Mouse (Mus musculus): ENCODE data around the gene Tacr2. TPM values are rescaled to one million over a fixed set of nuclear protein-coding genes. Genes with fewer than 3 reads are reported as not detected.
A peak's percentile ranks its signal among the peaks of the same experiment; 100 is the strongest.

Gene Tacr2
- polyA plus RNA-seq, 1 experiment from 2014 or later = 0.05 TPM

- Histone ChIP-seq H3K4me1 (ENCODE audit: control insufficient read depth, insufficient read depth, low read length) (peaks cover 11% of the 10 kb centered on the region), H3K36me3 (ENCODE audit: control insufficient read depth, insufficient read depth) (peaks cover 35% of the 10 kb centered on the region), H3K9ac (ENCODE audit: low read length) (no peak overlapping the region), H3K4me3 (ENCODE audit: low read length) (no peak overlapping the region), H3K27ac (ENCODE audit: low read length) (no peak overlapping the region), H3K4me2 (ENCODE audit: low read depth, low read length) (no peak overlapping the region), H3K9me3 (replicated peaks; ENCODE audit: control insufficient read depth, low read length) (no peaks in the 10 kb centered on the region), H3K27me3 (ENCODE audit: control insufficient read depth, insufficient read depth, low read length) (no peaks in the 10 kb centered on the region)
- ATAC-seq (replicated peaks; ENCODE audit: extremely low read depth, insufficient read depth, low FRiP score) = no peak
- WGBS = 83% methylated on average over 6 of the region's 6 CpGs
Measured at GRCm38 (mm10) chr10:62305090-62305489, 52.9 kb downstream of the Tacr2 start.

GRCm38 (mm10) chr10:62306483-62306882 lies 54.2 kb downstream of the Tacr2 start:
- Histone ChIP-seq H3K27me3 (ENCODE audit: control insufficient read depth, insufficient read depth, low read length) (no peaks in the 10 kb centered on the region), H3K27ac (ENCODE audit: low read length) (peak overlapping the region; percentile 64; the same call in 1 of the 2 replicates), H3K4me2 (ENCODE audit: low read depth, low read length) (no peak overlapping the region), H3K4me1 (ENCODE audit: control insufficient read depth, insufficient read depth, low read length) (peaks cover 8% of the 10 kb centered on the region), H3K9me3 (replicated peaks; ENCODE audit: control insufficient read depth, low read length) (no peaks in the 10 kb centered on the region), H3K4me3 (ENCODE audit: low read length) (no peak overlapping the region), H3K9ac (ENCODE audit: low read length) (no peak overlapping the region), H3K36me3 (ENCODE audit: control insufficient read depth, insufficient read depth) (peaks cover 35% of the 10 kb centered on the region)
- peak; percentile 33; the same call in 1 of the 2 replicates for ATAC-seq (replicated peaks; ENCODE audit: extremely low read depth, insufficient read depth, low FRiP score)
- WGBS = 38% methylated on average over 3 of the region's 3 CpGs

- Histone ChIP-seq H3K4me1 (ENCODE audit: control insufficient read depth, insufficient read depth, low read length) (peaks cover 18% of the 10 kb centered on the region), H3K9ac (ENCODE audit: low read length) (no peak overlapping the region), H3K9me3 (replicated peaks; ENCODE audit: control insufficient read depth, low read length) (no peaks in the 10 kb centered on the region), H3K27me3 (ENCODE audit: control insufficient read depth, insufficient read depth, low read length) (no peaks in the 10 kb centered on the region), H3K36me3 (ENCODE audit: control insufficient read depth, insufficient read depth) (peaks cover 27% of the 10 kb centered on the region), H3K4me3 (ENCODE audit: low read length) (no peak overlapping the region), H3K27ac (ENCODE audit: low read length) (no peak overlapping the region), H3K4me2 (ENCODE audit: low read depth, low read length) (no peak overlapping the region)
- no peak for ATAC-seq (replicated peaks; ENCODE audit: extremely low read depth, insufficient read depth, low FRiP score)
- 89% methylated on average over 11 of the region's 11 CpGs for WGBS
Measured at GRCm38 (mm10) chr10:62308896-62309491, 56.8 kb downstream of the Tacr2 start.

- peaks cover 28% of the 10 kb centered on the region for H3K36me3 ChIP-seq (ENCODE audit: control insufficient read depth, insufficient read depth)
- no peak overlapping the region for H3K27ac ChIP-seq (ENCODE audit: low read length)
- no peak overlapping the region for H3K4me2 ChIP-seq (ENCODE audit: low read depth, low read length)
- 86% methylated on average over 5 of the region's 5 CpGs for WGBS
- H3K4me1 ChIP-seq (ENCODE audit: control insufficient read depth, insufficient read depth, low read length) = peaks cover 24% of the 10 kb centered on the region
- H3K27me3 ChIP-seq (ENCODE audit: control insufficient read depth, insufficient read depth, low read length) = no peaks in the 10 kb centered on the region
- H3K9me3 ChIP-seq (replicated peaks; ENCODE audit: control insufficient read depth, low read length) = no peaks in the 10 kb centered on the region
- H3K4me3 ChIP-seq (ENCODE audit: low read length) = no peak overlapping the region
- ATAC-seq (replicated peaks; ENCODE audit: extremely low read depth, insufficient read depth, low FRiP score) = no peak
- no peak overlapping the region for H3K9ac ChIP-seq (ENCODE audit: low read length)
Measured at GRCm38 (mm10) chr10:62309593-62309992, 57.4 kb downstream of the Tacr2 start.

- no peaks in the 10 kb centered on the region for H3K27me3 ChIP-seq (ENCODE audit: control insufficient read depth, insufficient read depth, low read length)
- H3K9ac ChIP-seq (ENCODE audit: low read length) = no peak overlapping the region
- WGBS = 62% methylated on average over 10 of the region's 10 CpGs
- no peak for ATAC-seq (replicated peaks; ENCODE audit: extremely low read depth, insufficient read depth, low FRiP score)
- H3K4me2 ChIP-seq (ENCODE audit: low read depth, low read length) = no peak overlapping the region
- peaks cover 33% of the 10 kb centered on the region for H3K36me3 ChIP-seq (ENCODE audit: control insufficient read depth, insufficient read depth)
- H3K4me1 ChIP-seq (ENCODE audit: control insufficient read depth, insufficient read depth, low read length) = peaks cover 24% of the 10 kb centered on the region
- H3K4me3 ChIP-seq (ENCODE audit: low read length) = no peak overlapping the region
- H3K27ac ChIP-seq (ENCODE audit: low read length) = peak overlapping the region; percentile 24; the same call in 1 of the 2 replicates
- no peaks in the 10 kb centered on the region for H3K9me3 ChIP-seq (replicated peaks; ENCODE audit: control insufficient read depth, low read length)
Measured at GRCm38 (mm10) chr10:62310259-62311039, 58.2 kb downstream of the Tacr2 start.

- peaks cover 28% of the 10 kb centered on the region for H3K4me1 ChIP-seq (ENCODE audit: control insufficient read depth, insufficient read depth, low read length)
- WGBS = 57% methylated on average over 6 of the region's 6 CpGs
- H3K4me3 ChIP-seq (ENCODE audit: low read length) = no peak overlapping the region
- H3K27ac ChIP-seq (ENCODE audit: low read length) = peak overlapping the region; percentile 34; the same call in 1 of the 2 replicates
- peaks cover 33% of the 10 kb centered on the region for H3K36me3 ChIP-seq (ENCODE audit: control insufficient read depth, insufficient read depth)
- ATAC-seq (replicated peaks; ENCODE audit: extremely low read depth, insufficient read depth, low FRiP score) = peak; percentile 26; the same call in 1 of the 2 replicates
- H3K4me2 ChIP-seq (ENCODE audit: low read depth, low read length) = no peak overlapping the region
- H3K9ac ChIP-seq (ENCODE audit: low read length) = no peak overlapping the region
- no peaks in the 10 kb centered on the region for H3K27me3 ChIP-seq (ENCODE audit: control insufficient read depth, insufficient read depth, low read length)
- no peaks in the 10 kb centered on the region for H3K9me3 ChIP-seq (replicated peaks; ENCODE audit: control insufficient read depth, low read length)
Measured at GRCm38 (mm10) chr10:62311464-62311863, 59.2 kb downstream of the Tacr2 start.

GRCm38 (mm10) chr10:62313140-62313539 lies 60.9 kb downstream of the Tacr2 start:
- Histone ChIP-seq H3K9ac (ENCODE audit: low read length) (no peak overlapping the region), H3K27ac (ENCODE audit: low read length) (no peak overlapping the region), H3K36me3 (ENCODE audit: control insufficient read depth, insufficient read depth) (peaks cover 26% of the 10 kb centered on the region), H3K9me3 (replicated peaks; ENCODE audit: control insufficient read depth, low read length) (no peaks in the 10 kb centered on the region), H3K4me2 (ENCODE audit: low read depth, low read length) (no peak overlapping the region), H3K27me3 (ENCODE audit: control insufficient read depth, insufficient read depth, low read length) (no peaks in the 10 kb centered on the region), H3K4me3 (ENCODE audit: low read length) (no peak overlapping the region), H3K4me1 (ENCODE audit: control insufficient read depth, insufficient read depth, low read length) (peaks cover 40% of the 10 kb centered on the region)
- no peak for ATAC-seq (replicated peaks; ENCODE audit: extremely low read depth, insufficient read depth, low FRiP score)
- WGBS = 83% methylated on average over 7 of the region's 10 CpGs

GRCm38 (mm10) chr10:62313885-62314424 lies 61.7 kb downstream of the Tacr2 start:
- no peak for ATAC-seq (replicated peaks; ENCODE audit: extremely low read depth, insufficient read depth, low FRiP score)
- 46% methylated on average over 15 of the region's 15 CpGs for WGBS
- Histone ChIP-seq H3K27me3 (ENCODE audit: control insufficient read depth, insufficient read depth, low read length) (no peaks in the 10 kb centered on the region), H3K4me2 (ENCODE audit: low read depth, low read length) (no peak overlapping the region), H3K9ac (ENCODE audit: low read length) (peak overlapping the region; percentile 12; the same call in 1 of the 2 replicates), H3K4me1 (ENCODE audit: control insufficient read depth, insufficient read depth, low read length) (peaks cover 44% of the 10 kb centered on the region), H3K9me3 (replicated peaks; ENCODE audit: control insufficient read depth, low read length) (no peaks in the 10 kb centered on the region), H3K36me3 (ENCODE audit: control insufficient read depth, insufficient read depth) (peaks cover 19% of the 10 kb centered on the region), H3K4me3 (ENCODE audit: low read length) (no peak overlapping the region), H3K27ac (ENCODE audit: low read length) (peak overlapping the region; percentile 62)
